Mouse (Mus musculus) small intestine, adult 2 months (tissue): ENCODE measurements around the gene Tomm40.

Experiments used
- CTCF ChIP-seq: fragments of 200-500 bp; IDR thresholded peaks from 2 replicates; pipeline ENCODE4 v1.5.1; 2012; ENCODE audit warnings: low read depth, mild to moderate bottlenecking, control low read depth, inconsistent platforms, low read length, moderate library complexity, mixed read lengths; ENCODE audit not compliant: insufficient replicate concordance, insufficient read length; ENCODE audit errors: extremely low read depth
- POLR2A ChIP-seq: fragments of 200-500 bp; IDR thresholded peaks from 2 replicates; pipeline ENCODE4 v1.6.1; 2012; ENCODE audit warnings: low read depth, mild to moderate bottlenecking, control low read depth, inconsistent platforms, low read length, moderate library complexity

DNA sequence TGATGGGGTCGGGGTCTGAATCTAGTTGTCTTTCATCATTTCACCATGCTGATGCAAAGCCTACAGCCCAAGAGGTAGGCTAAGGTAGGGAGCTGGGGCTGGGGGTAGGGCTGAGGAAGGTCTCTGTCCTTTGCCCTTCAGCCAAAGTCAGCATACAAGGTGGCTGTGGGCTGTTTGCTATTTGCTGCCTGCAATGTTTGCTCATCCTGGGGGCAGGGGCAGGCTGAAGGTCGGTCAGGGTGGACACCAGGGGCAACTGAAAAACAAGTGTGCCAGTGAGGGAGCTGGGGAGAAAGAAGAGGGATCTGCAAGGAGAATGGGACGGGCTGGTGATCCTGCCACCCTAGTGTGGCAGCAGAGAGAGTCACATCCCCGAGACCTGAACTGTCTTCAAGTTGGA, 29.9 kb downstream of the Tomm40 start:
- TF ChIP-seq POLR2A (no peak), CTCF (no peak)
